Mouse (Mus musculus) c-Kit-positive CD71-positive TER-119-negative erythroid progenitor cells, embryonic 14.5 days (primary cell): ENCODE measurements around the gene Rad9a.

Experiments
- DNase-seq: peaks from one replicate; pipeline ENCODE4 v3.0.0-alpha.2; 2013; ENCODE audit warnings: low read depth

The Rad9a gene

DNA sequence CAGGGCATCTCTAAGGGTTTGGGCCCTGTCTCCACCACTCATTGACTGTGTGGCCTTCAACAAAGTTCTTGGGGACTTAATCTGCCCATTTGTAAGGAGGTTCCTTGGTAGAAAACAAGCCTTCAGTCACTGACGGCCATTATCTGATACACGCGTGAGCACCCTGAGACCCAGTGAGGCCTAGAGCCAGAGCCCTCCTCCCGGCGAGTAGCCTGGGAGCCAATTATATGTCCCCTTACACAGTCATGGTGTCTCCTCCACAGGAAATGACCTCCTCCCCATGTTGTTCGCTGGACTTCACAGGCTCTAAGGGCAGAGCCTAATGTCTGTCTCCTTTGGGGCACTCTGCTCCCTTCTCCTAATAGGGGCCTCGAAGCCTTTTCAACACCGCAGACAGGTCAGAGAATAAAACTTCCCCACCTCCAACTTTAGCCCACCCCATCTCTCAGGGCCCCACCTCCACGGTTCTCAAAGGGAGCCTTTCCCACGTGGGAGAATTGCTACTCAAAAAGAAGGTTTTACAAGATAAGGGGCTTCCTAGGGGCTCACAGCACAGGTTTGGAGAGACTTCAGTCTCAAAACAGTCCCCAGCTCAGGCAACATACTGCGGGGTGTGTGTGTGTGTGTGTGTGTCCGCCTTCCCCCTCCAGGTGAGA lies 55.0 kb downstream of the Rad9a start:
- DNase-seq: no peak

GRCm38 (mm10) chr19:4145936-4146335 lies 55.5 kb downstream of the Rad9a start:
- no peak for DNase-seq
